Mouse (Mus musculus) thymus, adult 18-20 months (tissue): ENCODE measurements around the gene Ptprd.

Source experiments
- DNase-seq, 2 experiments: peaks; one replicate each; pipeline ENCODE4 v3.0.0; 2022; ENCODE audit warnings: mixed read lengths in 2 of 2

The Ptprd gene

DNA sequence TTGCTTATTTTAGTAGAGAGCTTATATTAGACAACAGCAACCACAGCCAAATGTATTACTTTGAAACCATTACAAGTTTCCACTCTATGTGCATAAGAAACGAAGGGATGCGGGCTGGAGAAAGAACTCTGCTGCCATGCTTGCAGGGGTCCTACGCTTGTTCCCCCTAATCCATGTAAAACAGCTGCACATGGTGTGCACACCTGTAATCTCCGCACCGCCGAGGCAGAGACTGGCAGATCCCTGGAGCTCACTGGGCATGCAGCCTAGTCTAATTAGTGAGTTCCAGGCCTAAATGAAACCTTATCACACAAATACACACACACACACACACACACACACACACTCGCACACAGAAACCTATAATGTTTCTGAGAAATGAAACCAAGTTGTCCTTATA lies 1365.5 kb downstream of the Ptprd start:
- DNase-seq: no peak

- no peak for DNase-seq
These were observed 1372.7 kb downstream of the Ptprd start for GRCm38 (mm10) chr4:76839016-76839415.

DNA sequence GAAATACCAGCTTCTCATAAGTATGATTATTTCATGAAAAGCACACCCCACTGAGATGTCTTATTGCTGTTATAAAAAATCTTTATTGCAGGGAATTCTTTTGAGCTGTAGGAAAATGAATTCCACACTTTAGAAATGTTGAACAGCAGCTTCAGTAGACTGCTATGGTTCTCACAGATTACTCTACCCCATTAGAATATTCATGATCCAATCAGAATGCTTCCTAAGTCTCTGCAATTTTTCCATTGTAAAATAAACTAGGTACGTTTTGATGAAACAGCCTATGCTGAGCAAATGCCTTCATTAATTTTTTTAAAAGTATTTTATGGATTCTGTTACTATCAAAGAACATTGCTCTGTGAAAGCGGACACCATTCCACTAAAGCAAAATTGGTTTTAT lies 1399.6 kb downstream of the Ptprd start:
- DNase-seq: no peak

- no peak for DNase-seq
These were observed 1409.1 kb downstream of the Ptprd start for GRCm38 (mm10) chr4:76802708-76803107.

DNA sequence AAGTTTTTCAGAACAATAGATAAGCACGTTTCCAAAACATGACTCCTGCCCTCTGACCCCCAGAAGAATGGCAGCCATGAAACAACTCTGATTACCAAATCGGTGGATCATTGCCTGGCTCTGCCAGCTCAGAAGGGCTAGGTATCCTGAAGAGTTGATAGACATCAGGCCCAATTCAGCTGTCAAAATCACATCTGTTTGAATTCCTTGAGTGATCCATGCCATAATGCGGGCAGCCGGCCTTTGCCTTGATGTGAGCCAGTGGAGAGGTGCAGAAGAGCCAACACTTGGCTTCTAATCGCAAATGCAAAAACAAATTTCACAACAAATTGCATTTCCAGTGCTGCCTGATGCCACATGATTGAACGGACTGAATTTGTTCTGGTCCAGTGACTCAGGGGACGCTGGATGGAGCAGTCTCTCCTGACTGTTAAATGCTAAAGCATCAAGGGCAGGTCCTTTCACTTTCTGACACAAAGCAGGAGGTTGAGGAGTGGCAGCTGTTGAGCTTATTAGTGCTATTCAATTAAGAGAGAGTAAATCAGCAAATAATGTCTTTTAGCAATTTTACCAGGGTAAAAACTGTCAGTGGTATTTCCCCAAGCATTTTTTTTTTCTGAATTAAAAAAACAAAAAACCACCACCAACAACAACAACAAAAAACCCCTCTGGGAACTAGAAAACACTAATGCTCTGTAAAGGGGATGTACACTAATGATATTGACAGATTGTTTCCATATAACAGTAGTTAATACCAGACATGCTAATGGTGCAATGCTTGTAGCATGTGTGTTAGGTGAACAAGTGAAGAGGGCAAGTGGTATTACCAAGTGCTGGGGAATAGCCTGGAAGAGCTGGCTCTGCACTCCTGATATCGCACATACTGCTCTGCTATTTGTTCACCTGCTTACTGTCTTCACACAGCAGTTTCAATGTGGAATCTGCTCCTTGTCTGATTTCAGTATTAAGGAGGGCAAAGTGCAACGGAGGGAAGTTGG lies 1413.5 kb downstream of the Ptprd start:
- DNase-seq: no peak

- no peak for DNase-seq
These were observed 1426.4 kb downstream of the Ptprd start for GRCm38 (mm10) chr4:76785389-76785788.

DNA sequence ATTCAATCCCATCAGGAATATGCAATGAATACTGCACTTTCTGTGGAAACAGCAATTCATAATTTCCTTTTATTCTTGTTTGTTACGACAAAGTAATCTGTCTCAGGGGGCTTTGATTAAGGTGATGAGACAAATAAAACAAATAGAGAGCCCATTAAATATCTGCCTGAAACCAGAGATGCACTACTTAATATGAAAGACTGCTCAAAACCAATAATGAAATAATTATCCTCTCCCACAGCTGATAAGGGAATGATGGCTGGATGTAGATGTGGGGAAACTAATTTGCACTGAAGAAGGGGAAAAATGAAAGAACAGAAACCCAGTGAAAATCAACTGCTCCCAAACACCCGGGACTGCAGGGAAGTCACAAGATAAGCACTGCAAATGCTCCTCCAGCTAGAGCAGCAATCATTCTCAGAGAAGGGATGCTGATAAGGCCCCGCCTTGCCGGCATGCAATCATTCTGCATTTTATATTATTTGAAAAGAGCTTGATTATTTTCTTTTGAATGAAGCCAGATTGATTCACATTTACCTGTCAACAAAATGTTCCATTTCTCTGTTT lies 1432.1 kb downstream of the Ptprd start:
- no peak for DNase-seq

DNA sequence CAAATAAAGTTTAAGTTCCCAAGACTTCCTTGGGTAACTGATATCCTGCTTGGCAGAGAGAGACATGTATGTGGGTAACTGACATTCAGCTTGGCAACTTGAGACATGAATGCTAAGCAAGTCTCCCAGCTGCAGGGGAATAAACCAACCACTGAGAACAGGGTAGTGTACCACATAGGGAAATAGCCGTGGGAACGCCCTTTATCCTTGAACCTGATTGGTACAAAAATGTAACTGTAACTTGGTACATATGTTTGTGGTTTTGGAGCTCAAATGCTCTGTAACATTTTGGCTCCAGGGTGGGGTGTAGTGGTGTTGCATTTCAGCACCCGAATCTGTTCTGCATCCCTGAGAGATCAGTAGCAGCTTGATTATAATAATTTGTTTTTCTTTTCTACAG lies 1444.8 kb downstream of the Ptprd start:
- no peak for DNase-seq

DNA sequence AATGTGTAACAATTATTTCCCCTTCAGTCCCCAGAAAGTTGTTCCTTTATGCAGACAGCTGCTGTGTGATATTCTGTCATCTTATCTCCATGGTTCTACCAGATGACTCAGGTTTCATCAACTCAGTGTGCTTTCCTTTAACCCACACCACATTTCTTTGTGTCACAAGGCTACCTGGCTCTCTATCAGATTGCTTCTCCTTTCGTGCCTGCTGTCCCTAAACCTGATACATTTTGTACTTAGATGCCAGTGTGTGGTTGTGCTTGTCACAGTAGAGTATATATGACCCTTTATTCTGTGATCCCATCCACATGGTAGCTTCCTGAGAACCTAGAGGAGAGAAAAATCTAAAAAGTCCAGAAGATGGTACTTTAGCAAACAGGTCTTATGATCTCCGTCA lies 1445.3 kb downstream of the Ptprd start:
- no peak for DNase-seq

DNA sequence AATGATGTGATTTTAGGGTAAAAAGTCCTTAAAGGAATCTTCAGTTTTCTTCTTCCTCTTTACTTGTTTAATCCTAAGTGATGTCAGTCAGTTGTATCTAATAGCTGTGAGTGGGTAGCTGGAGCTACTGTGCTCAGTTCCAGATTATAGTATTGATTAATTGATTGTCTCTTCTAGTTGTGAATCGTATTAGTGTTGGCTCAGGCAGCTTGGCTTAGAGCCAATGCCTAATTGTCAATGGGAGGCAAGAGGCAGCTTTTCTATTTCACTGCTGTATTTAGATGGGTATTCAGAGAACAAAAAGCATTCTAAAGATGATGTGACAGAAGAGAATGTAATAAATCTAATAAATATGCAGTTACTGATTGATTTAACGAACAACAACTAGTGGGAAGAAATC lies 1461.1 kb downstream of the Ptprd start:
- no peak for DNase-seq

- DNase-seq: no peak
These were observed 1475.9 kb downstream of the Ptprd start for GRCm38 (mm10) chr4:76735831-76736230.

DNA sequence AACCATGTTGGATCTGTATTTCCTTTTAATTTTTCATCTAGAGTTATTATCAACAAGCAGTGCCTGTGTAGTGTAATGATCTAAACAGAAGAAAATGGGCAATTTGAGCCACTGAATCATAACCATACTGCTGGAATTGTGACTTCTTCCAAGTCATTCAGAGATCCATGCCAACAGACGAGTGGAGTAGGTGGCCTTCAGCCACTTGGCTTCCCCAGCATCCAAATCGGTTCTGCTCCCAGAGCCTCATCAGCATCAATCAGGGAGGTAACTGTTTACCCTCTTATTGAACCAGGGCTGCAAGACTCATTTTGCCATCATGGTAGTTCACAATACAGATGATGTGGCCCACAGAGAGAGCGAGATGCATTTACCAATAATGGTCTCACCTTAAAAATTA lies 1536.0 kb downstream of the Ptprd start:
- no peak for DNase-seq

- no peak for DNase-seq
These were observed 1538.5 kb downstream of the Ptprd start for GRCm38 (mm10) chr4:76673224-76673623.

GRCm38 (mm10) chr4:76672653-76673052 lies 1539.1 kb downstream of the Ptprd start:
- DNase-seq: no peak

- no peak for DNase-seq
These were observed 1550.0 kb downstream of the Ptprd start for GRCm38 (mm10) chr4:76661725-76662124.

DNA sequence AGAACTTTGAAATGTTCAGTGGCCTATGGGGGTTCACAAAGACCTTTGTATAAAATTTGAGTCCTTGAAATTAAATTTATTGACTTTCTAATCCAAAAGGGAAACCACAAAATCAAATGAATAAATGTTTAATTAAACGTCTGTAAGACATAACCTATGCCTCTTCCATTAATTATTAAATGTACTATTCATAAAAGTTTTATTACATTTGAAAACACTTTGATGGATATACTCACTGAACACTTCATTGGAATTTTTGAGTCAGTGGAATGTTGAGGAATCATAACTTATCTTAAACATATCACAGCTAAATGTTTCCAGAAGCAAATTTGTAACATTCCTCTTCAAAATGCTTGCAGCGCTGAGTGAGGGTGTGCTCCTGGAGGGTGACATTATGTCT lies 1551.6 kb downstream of the Ptprd start:
- no peak for DNase-seq

DNA sequence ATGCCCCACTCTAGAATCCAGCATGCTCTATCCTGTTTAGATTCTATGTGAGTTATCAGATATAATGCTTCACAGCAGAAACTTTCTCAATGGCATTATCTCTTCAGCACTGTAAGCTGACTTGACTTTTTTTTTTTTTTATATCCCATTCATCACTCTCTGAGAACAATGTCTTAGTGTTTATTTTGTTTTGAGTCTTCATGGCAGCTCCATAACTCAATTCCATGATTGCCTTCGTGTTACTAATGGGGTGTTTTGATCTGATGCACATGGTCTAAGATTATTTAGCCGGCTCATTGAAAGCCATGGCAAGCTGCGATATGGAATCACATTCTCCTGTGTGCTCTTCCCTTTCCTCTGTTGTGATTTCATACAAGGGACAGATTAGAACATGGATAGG lies 1555.0 kb downstream of the Ptprd start:
- DNase-seq: no peak

- no peak for DNase-seq
These were observed 1558.8 kb downstream of the Ptprd start for GRCm38 (mm10) chr4:76652971-76653370.

- DNase-seq: no peak
These were observed 1590.0 kb downstream of the Ptprd start for GRCm38 (mm10) chr4:76621740-76622139.

DNA sequence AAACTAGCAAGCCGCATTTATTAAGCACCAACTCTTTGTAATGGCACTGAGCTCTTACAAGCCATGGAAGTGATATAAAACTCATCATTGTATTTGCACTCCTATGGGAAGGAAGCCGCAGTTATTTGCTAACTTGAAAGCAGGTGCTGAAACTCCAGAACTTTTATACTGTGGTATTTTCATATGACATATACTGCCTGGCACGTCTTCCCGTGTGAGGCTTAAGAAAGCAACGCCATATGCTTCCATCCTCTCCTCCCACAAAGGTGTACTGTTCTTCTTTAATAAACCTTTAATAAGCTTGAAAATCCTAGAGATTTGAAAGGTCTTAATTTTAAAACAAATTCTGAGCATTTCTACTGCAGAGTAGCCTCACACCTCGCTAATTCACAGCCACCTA lies 1595.1 kb downstream of the Ptprd start:
- DNase-seq: no peak

DNA sequence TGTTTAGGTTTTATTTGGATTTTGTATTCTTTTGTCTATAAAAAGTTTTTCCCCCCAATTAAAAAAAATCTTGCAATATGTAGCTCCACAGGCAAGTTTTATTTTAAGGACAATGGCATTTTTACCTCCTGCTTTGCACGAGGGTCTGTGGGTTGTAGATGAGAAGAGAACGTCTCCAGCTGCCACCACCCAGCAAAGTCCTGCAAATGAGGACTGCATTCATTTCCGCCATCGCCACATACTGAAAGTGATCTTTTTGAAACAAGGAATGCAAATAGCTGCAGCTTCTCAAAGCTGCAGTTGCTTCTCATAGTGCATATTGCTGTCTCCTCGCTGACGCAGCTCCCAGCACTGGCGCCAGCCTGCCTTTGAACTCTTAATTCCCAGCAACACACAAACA lies 1603.5 kb downstream of the Ptprd start:
- no peak for DNase-seq

DNA sequence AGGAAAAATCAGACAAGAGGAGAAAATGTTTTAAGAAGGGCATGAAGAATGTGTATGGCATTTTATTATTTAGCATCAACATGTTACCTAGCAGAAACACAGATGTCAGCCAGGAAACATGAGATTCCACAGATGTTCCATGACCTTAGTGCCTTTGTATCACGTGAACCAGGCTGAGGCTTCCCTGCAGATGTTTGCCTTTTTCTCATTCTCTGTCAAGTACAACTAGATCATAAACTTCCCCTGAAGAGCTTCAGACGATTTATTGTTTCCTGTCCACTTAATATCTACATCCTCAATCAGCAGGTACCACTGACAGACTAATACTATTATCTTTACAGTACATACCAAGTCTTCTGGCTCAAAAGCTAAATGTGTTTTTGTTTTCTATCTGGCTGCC lies 1605.0 kb downstream of the Ptprd start:
- DNase-seq: no peak

DNA sequence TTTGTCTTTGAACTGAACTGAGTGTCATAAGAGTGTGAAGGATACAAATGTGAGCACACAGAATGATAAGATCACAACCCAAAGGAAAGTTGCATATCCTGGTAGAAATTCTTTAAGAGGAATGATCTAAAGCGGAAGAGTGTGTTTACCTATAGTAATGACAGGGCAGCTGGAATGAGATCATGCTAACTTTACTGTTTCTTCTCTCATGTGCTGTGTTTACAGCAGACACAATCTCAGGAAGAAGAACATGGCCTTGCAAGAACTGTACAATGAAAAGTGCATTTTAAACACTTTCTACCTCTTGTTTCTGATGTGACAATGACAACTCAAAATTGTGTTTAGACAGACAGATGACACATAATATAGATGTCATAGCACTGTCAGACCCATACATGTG lies 1621.0 kb downstream of the Ptprd start:
- no peak for DNase-seq

GRCm38 (mm10) chr4:76583025-76583424 lies 1628.7 kb downstream of the Ptprd start:
- DNase-seq: no peak
